Mouse (Mus musculus) MEL (cell line): ENCODE measurements at regions not wholly inside any gene's neighbourhood (a gene's known extent, or its start where the extent isn't known, plus 50 kb on each side); places are given as distances from the start of the nearest gene placed in this dataset.

Source experiments
- DNase-seq: peaks from one replicate; pipeline ENCODE4 v3.0.0; 2011; ENCODE audit warnings: low read depth, low spot score
- H3K27ac ChIP-seq: 2 replicates; pipeline ENCODE4 v1.5.1; 2012; ENCODE audit warnings: low read depth, mild to moderate bottlenecking, control low read depth, low read length, moderate library complexity; ENCODE audit not compliant: control insufficient read depth
- H3K27me3 ChIP-seq, 2 experiments: fragments of 150-350 bp in 1 of 2; sonication (generic) in 1 of 2; 2 replicates each; pipeline ENCODE4 v1.6.1; 2012; ENCODE audit warnings: low read length in 2 of 2, mild to moderate bottlenecking in 2 of 2, improper control_type of control experiment in 1 of 2, moderate library complexity in 1 of 2; ENCODE audit not compliant: insufficient read depth in 2 of 2, control insufficient read depth in 1 of 2
- H3K36me3 ChIP-seq, 2 experiments: 2 replicates each; pipeline ENCODE4 v1.6.1; 2012 to 2014; ENCODE audit warnings: low read length in 2 of 2, improper control_type of control experiment in 1 of 2, inconsistent platforms in 1 of 2, mild to moderate bottlenecking in 1 of 2; ENCODE audit not compliant: insufficient read depth in 2 of 2, control insufficient read depth in 1 of 2
- H3K4me1 ChIP-seq, 2 experiments: fragments of 150-350 bp in 1 of 2; sonication (generic) in 1 of 2; 2 replicates each; pipeline ENCODE4 v1.6.1; 2012; ENCODE audit warnings: low read length in 2 of 2, improper control_type of control experiment in 1 of 2, mild to moderate bottlenecking in 1 of 2; ENCODE audit not compliant: insufficient read depth in 2 of 2, control insufficient read depth in 1 of 2
- H3K4me3 ChIP-seq, 2 experiments: fragments of 150-350 bp in 1 of 2; sonication (generic) in 1 of 2; 2 replicates each; pipeline ENCODE4 v1.5.1; 2012; ENCODE audit warnings: low read depth in 2 of 2, low read length in 2 of 2, mild to moderate bottlenecking in 2 of 2, moderate library complexity in 2 of 2, control low read depth in 1 of 2, improper control_type of control experiment in 1 of 2; ENCODE audit not compliant: control insufficient read depth in 1 of 2, insufficient read depth in 1 of 2
- H3K79me2 ChIP-seq: 2 replicates; pipeline ENCODE4 v1.6.1; 2012; ENCODE audit warnings: mild to moderate bottlenecking, low read length, moderate library complexity; ENCODE audit not compliant: control insufficient read depth, poor library complexity, insufficient read depth
- H3K9ac ChIP-seq: 2 replicates; pipeline ENCODE4 v1.6.1; 2012; ENCODE audit warnings: low read depth, mild to moderate bottlenecking, control low read depth, low read length, moderate library complexity; ENCODE audit not compliant: control insufficient read depth, poor library complexity, severe bottlenecking
- H3K9me3 ChIP-seq: fragments of 150-350 bp; sonication (generic); replicated peaks from 2 replicates; pipeline ENCODE4 v1.6.1; 2012; ENCODE audit warnings: mild to moderate bottlenecking, low read length, improper control_type of control experiment, moderate library complexity; ENCODE audit not compliant: insufficient read depth
- BHLHE40 ChIP-seq: IDR thresholded peaks from 2 replicates; pipeline ENCODE4 v1.6.1; 2012; ENCODE audit warnings: low read depth, mild to moderate bottlenecking, inconsistent platforms, low read length, improper control_type of control experiment, borderline replicate concordance
- CHD1 ChIP-seq: IDR thresholded peaks from 2 replicates; pipeline ENCODE4 v1.6.1; 2012; ENCODE audit warnings: low read depth, mild to moderate bottlenecking, inconsistent platforms, low read length, improper control_type of control experiment
- E2F4 ChIP-seq: IDR thresholded peaks from 2 replicates; pipeline ENCODE4 v1.6.1; 2011; ENCODE audit warnings: low read depth, low read length, improper control_type of control experiment, borderline replicate concordance
- ELF1 ChIP-seq: IDR thresholded peaks from 2 replicates; pipeline ENCODE4 v1.6.1; 2014; ENCODE audit warnings: low read depth, mild to moderate bottlenecking, inconsistent platforms, low read length, improper control_type of control experiment, moderate library complexity
- EP300 ChIP-seq, 2 experiments: IDR thresholded peaks; 2 replicates each; pipeline ENCODE4 v1.6.1; 2011; ENCODE audit warnings: improper control_type of control experiment in 2 of 2, low read length in 2 of 2, low read depth in 1 of 2, mild to moderate bottlenecking in 1 of 2
- ETS1 ChIP-seq: IDR thresholded peaks from 2 replicates; pipeline ENCODE4 v1.6.1; 2012; ENCODE audit warnings: low read depth, mild to moderate bottlenecking, inconsistent platforms, low read length, improper control_type of control experiment, moderate library complexity
- MAFK ChIP-seq: IDR thresholded peaks from 2 replicates; pipeline ENCODE4 v1.6.1; 2011; ENCODE audit warnings: low read depth, mild to moderate bottlenecking, low read length, improper control_type of control experiment, borderline replicate concordance
- MEF2A ChIP-seq: IDR thresholded peaks from 2 replicates; pipeline ENCODE4 v1.6.1; 2014; ENCODE audit warnings: low read depth, mild to moderate bottlenecking, inconsistent platforms, low read length, improper control_type of control experiment; ENCODE audit not compliant: poor library complexity, insufficient replicate concordance, severe bottlenecking; ENCODE audit errors: extremely low read depth
- POLR2A ChIP-seq, 2 experiments: IDR thresholded peaks; 2 replicates each; pipeline ENCODE4 v1.6.1; 2011 to 2012; ENCODE audit warnings: low read length in 2 of 2, mild to moderate bottlenecking in 2 of 2, control low read depth in 1 of 2, improper control_type of control experiment in 1 of 2, low read depth in 1 of 2, moderate library complexity in 1 of 2; ENCODE audit not compliant: control insufficient read depth in 1 of 2, insufficient read depth in 1 of 2, poor library complexity in 1 of 2
- POLR2AphosphoS5 ChIP-seq: IDR thresholded peaks from 2 replicates; pipeline ENCODE4 v1.6.1; 2012; ENCODE audit warnings: low read depth, borderline replicate concordance, mild to moderate bottlenecking, inconsistent platforms, low read length, moderate library complexity, mixed read lengths
- SIN3A ChIP-seq: IDR thresholded peaks from 2 replicates; pipeline ENCODE4 v1.6.1; 2012; ENCODE audit warnings: low read length, improper control_type of control experiment, inconsistent platforms
- USF2 ChIP-seq, 2 experiments: IDR thresholded peaks; 2 replicates each; pipeline ENCODE4 v1.6.1; 2011 to 2012; ENCODE audit warnings: improper control_type of control experiment in 2 of 2, low read length in 2 of 2, borderline replicate concordance in 1 of 2, inconsistent platforms in 1 of 2, low read depth in 1 of 2, mild to moderate bottlenecking in 1 of 2; ENCODE audit not compliant: insufficient read depth in 1 of 2

DNA sequence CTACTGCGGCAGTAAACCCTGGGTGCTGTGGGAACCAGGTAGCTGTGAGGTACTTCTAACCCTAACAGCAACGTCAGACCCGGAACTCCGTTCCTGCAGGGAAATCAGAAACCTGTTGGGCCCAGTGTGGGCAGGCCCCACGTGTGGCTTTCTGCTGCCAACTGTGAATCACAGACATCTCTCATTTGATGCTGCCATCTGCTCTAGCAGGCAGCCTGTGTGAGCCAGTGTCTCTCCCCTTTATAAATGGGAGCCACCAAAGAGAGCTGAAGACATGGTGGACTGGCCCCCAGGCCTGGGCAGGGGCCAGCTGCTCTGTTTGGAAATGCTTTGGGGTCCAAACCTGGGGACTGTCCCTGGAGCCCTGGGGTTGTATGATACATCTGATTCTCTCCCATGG lies 71.1 kb upstream of the Kcng1 start:
- Histone ChIP-seq H3K79me2 (no peaks in the 10 kb centered on the region), H3K27ac (no peak overlapping the region), H3K9me3 (no peaks in the 10 kb centered on the region), H3K4me3 (no peak overlapping the region), H3K9ac (no peak overlapping the region), H3K4me1 (no peaks in the 10 kb centered on the region), H3K36me3 (no peaks in the 10 kb centered on the region), H3K27me3 (no peaks in the 10 kb centered on the region)
- no peak for TF ChIP-seq EP300 (IDR thresholded peaks at IDR 0.05; ENCODE audit: low read depth in 1 of 2, low read length in 2 of 2)
- TF ChIP-seq SIN3A: no peak
- TF ChIP-seq ELF1: no peak
- no peak for DNase-seq

- H3K9ac ChIP-seq: no peak overlapping the region
- H3K27ac ChIP-seq: no peak overlapping the region
- H3K36me3 ChIP-seq: no peaks in the 10 kb centered on the region
- no peaks in the 10 kb centered on the region for H3K9me3 ChIP-seq
- TF ChIP-seq USF2 (IDR thresholded peaks at IDR 0.05; ENCODE audit: borderline replicate concordance in 1 of 2, insufficient read depth in 1 of 2, low read depth in 1 of 2, low read length in 2 of 2) (no peak), CHD1 (no peak), SIN3A (no peak), BHLHE40 (no peak), POLR2AphosphoS5 (no peak)
- TF ChIP-seq, all 39 proteins: peak for 0
- Histone ChIP-seq H3K4me1 (no peaks in the 10 kb centered on the region), H3K4me3 (no peak overlapping the region), H3K27me3 (no peaks in the 10 kb centered on the region), H3K79me2 (no peaks in the 10 kb centered on the region)
- DNase-seq: no peak
Measured at GRCm38 (mm10) chr2:168352194-168352593, 70.7 kb upstream of the Kcng1 start.

- Histone ChIP-seq H3K9me3 (no peaks in the 10 kb centered on the region), H3K9ac (no peak overlapping the region), H3K36me3 (no peaks in the 10 kb centered on the region), H3K4me3 (no peak overlapping the region), H3K27me3 (no peaks in the 10 kb centered on the region), H3K79me2 (no peaks in the 10 kb centered on the region), H3K4me1 (no peaks in the 10 kb centered on the region), H3K27ac (no peak overlapping the region)
- no peak for DNase-seq
- TF ChIP-seq POLR2A (IDR thresholded peaks at IDR 0.05; ENCODE audit: control insufficient read depth in 1 of 2, insufficient read depth in 1 of 2, low read depth in 1 of 2, low read length in 2 of 2, poor library complexity in 1 of 2) (no peak), E2F4 (no peak), ETS1 (no peak), MEF2A (no peak), MAFK (no peak)
Measured at GRCm38 (mm10) chr2:168345384-168345783, 63.8 kb upstream of the Kcng1 start.
